ENCODE assay signal across 8 mouse cellular contexts in genomic region chr8:110938882-110939589, GRCm38 (mm10). TPM values are rescaled to one million over a fixed set of nuclear protein-coding genes. Genes with fewer than 3 reads are reported as not detected.
DNase-seq lines count a peak whose midpoint lies in the region; ATAC-seq lines count a peak whose summit lies in the region.

No protein-coding gene starts in this region.

- 69% methylated on average over 6 of the region's 6 CpGs for WGBS in stomach, embryonic 14.5 days
- WGBS in hindbrain, embryonic 11.5 days, result 86% methylated on average over 6 of the region's 6 CpGs

- ATAC-seq in stomach, embryonic 14.5 days (ENCODE audit: insufficient number of reproducible peaks, insufficient read depth, low FRiP score, low read depth), result peak; percentile 57; the same call in 1 of the 2 replicates
- ATAC-seq in hindbrain, embryonic 11.5 days (ENCODE audit: low FRiP score), result no peak

- no peaks in the 10 kb centered on the region for H3K9me3 ChIP-seq in stomach, embryonic 14.5 days (ENCODE audit: control insufficient read depth, low read depth, low read length)
- H3K9me3 ChIP-seq in hindbrain, embryonic 11.5 days (ENCODE audit: control insufficient read depth, low read length), result no peaks in the 10 kb centered on the region

- no peak overlapping the region for H3K27ac ChIP-seq in stomach, embryonic 14.5 days (ENCODE audit: low read length)
- H3K27ac ChIP-seq in hindbrain, embryonic 11.5 days (ENCODE audit: low read depth, low read length), result no peak overlapping the region

- H3K4me2 ChIP-seq in stomach, embryonic 14.5 days (replicated peaks; ENCODE audit: low read depth, low read length), result no peak overlapping the region
- no peak overlapping the region for H3K4me2 ChIP-seq in hindbrain, embryonic 11.5 days (replicated peaks; ENCODE audit: low read depth, low read length)

- H3K9ac ChIP-seq in stomach, embryonic 14.5 days (replicated peaks; ENCODE audit: low read depth, low read length), result no peak overlapping the region
- H3K9ac ChIP-seq in hindbrain, embryonic 11.5 days (ENCODE audit: low read depth, low read length), result no peak overlapping the region

- no peaks in the 10 kb centered on the region for H3K27me3 ChIP-seq in stomach, embryonic 14.5 days (ENCODE audit: control insufficient read depth, insufficient read depth, low read length)
- H3K27me3 ChIP-seq in hindbrain, embryonic 11.5 days (ENCODE audit: control insufficient read depth, insufficient read depth, low read length), result no peaks in the 10 kb centered on the region

- peaks cover 2% of the 10 kb centered on the region; the same call in 1 of the 2 replicates for H3K36me3 ChIP-seq in stomach, embryonic 14.5 days (ENCODE audit: control insufficient read depth, insufficient read depth, low read length)
- H3K36me3 ChIP-seq in hindbrain, embryonic 11.5 days (ENCODE audit: control insufficient read depth, insufficient read depth, low read length), result no peaks in the 10 kb centered on the region

- no peak overlapping the region for H3K4me3 ChIP-seq in stomach, embryonic 14.5 days (ENCODE audit: low read depth, low read length)
- H3K4me3 ChIP-seq in hindbrain, embryonic 11.5 days (ENCODE audit: low read depth, low read length), result no peak overlapping the region

- no peaks in the 10 kb centered on the region for H3K4me1 ChIP-seq in stomach, embryonic 14.5 days (ENCODE audit: control insufficient read depth, insufficient read depth, low read length)
- H3K4me1 ChIP-seq in hindbrain, embryonic 11.5 days (replicated peaks; ENCODE audit: control insufficient read depth, insufficient read depth, low read length), result 0 out of 2 replicates have a peak, but pooled peaks cover 2% of the 10 kb centered on the region

- DNase-seq in right cerebral cortex, adult 18-20 months, result peak; percentile 78
- DNase-seq in right cerebral cortex, postnatal 4 days, result no peak
- DNase-seq in cerebellum, adult 11-12 months, result peak; percentile 86
- peak; percentile 98 for DNase-seq in heart, adult 11 months
- DNase-seq in kidney, postnatal 10 days, result peak; percentile 64
- peak; percentile 61 to 77 for DNase-seq in lung, adult 18-20 months
- DNase-seq in hindbrain, embryonic 11.5 days (ENCODE audit: low spot score), result no peak

RNA-seq across cellular contexts. Expression of gene St3gal2, which starts 19.3 kb away (rescaled TPM):
- polyA plus RNA-seq in stomach, embryonic 14.5 days (2014; fragmentation: Nextera tagmentation; extraction: Ambion mirVana), result 11.0 and 11.6 TPM in 2 replicates
- 10.6 and 11.8 TPM in 2 replicates for polyA plus RNA-seq in hindbrain, embryonic 11.5 days (2014; fragmentation: Nextera tagmentation; extraction: Ambion mirVana)

RNA-seq across cellular contexts. Expression of gene Fuk, which starts 36.7 kb away (rescaled TPM):
- polyA plus RNA-seq in stomach, embryonic 14.5 days (2014; fragmentation: Nextera tagmentation; extraction: Ambion mirVana), result 8.2 and 9.0 TPM in 2 replicates
- polyA plus RNA-seq in hindbrain, embryonic 11.5 days (2014; fragmentation: Nextera tagmentation; extraction: Ambion mirVana), result 4.5 and 5.0 TPM in 2 replicates

RNA-seq across cellular contexts. Expression of gene Ddx19a, which starts 58.6 kb away (rescaled TPM):
- polyA plus RNA-seq in stomach, embryonic 14.5 days (2014; fragmentation: Nextera tagmentation; extraction: Ambion mirVana), result 18.4 and 18.8 TPM in 2 replicates
- 29.8 and 32.8 TPM in 2 replicates for polyA plus RNA-seq in hindbrain, embryonic 11.5 days (2014; fragmentation: Nextera tagmentation; extraction: Ambion mirVana)

Comparison
In these comparisons a context has a peak if more than half of its experiments do, and no peak if none do; other contexts are left out.
1. DNase-seq: peak in right cerebral cortex, adult 18-20 months (single experiment), cerebellum, adult 11-12 months (single experiment), heart, adult 11 months (single experiment), kidney, postnatal 10 days (single experiment) and lung, adult 18-20 months (2 of 2); none in right cerebral cortex, postnatal 4 days (single experiment) and hindbrain, embryonic 11.5 days (single experiment).